Mouse (Mus musculus) cortical plate, adult 2 months (tissue): ENCODE measurements around the gene Sppl2c.

Experiments
- CTCF ChIP-seq: fragments of 200-500 bp; IDR thresholded peaks from 2 replicates; pipeline ENCODE4 v1.5.1; 2011; ENCODE audit warnings: mild to moderate bottlenecking, control low read depth, low read length; ENCODE audit not compliant: insufficient read depth; ENCODE audit errors: extremely low read depth
- POLR2A ChIP-seq: fragments of 200-500 bp; IDR thresholded peaks from 2 replicates; pipeline ENCODE4 v1.6.1; 2011; ENCODE audit warnings: mild to moderate bottlenecking, low read length, control low read depth; ENCODE audit not compliant: insufficient read depth; ENCODE audit errors: extremely low read depth

GRCm38 (mm10) chr11:104237958-104238747 is 52.0 kb downstream of the Sppl2c start:
- TF ChIP-seq POLR2A: no peak
- TF ChIP-seq CTCF: no peak
